Mouse (Mus musculus): ENCODE data around the gene Tmem211. TPM values are rescaled to one million over a fixed set of nuclear protein-coding genes. Genes with fewer than 3 reads are reported as not detected.

Tmem211 gene
- total RNA-seq, 1 experiment from 2014 or later = not detected

DNA sequence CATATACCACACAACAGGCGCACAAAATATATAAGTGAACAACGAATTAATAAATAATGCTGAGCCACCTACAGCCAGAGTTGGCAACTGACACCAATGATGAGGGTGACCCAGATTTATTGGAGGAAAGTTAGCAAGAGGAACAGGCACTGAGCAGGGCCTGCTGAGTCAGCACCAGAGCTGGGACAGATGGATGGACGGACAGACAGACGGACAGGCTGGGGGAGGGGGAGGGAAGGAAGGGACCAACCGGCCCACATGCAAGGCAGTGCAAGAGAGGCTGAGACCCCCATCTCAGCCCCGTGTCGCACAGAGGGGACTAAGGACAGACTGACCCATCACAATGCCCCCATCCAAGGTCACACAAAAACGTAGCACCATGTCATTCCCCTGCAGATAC is 12.7 kb upstream of the Tmem211 start:
- DNase-seq = no peak

DNA sequence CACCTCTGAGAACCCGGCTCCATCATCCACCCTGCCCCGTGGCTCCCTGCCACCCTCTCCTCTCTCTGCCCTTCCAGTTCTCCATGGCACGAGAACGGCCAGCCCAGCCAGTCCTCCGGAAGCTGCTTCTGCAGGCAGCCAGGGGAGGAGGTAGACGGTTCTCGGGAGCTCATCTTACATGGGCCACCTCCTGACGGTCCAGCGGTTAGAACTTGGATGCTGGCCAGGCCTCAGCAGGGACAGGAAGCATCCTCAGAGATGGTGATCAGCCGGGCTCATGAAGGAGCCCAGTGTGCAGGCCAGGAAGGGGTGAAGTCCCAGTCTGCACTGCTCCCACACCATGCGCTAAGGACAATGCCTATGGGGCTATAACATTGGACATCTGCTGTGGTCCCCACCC is 12.3 kb upstream of the Tmem211 start:
- peak; percentile 72 for DNase-seq

DNA sequence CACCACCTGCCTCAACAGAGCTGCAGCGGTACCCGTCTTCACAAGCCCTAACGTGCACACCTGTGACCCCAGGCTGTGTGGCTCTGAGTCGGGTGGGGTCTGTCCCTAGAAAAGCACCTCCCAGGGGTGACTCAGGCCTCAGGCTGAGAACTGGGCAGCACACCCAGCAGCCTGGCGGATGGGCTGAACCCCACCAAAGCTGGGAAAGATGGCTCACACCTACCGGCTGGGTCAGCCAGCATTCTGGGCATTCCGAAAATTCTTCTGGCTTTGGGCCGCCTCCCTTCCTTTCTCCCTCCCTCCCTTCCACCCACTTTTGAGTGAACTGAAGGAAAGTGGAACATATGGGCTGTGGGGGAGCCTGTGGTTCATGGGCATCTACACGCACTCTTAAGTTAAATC is 11.1 kb upstream of the Tmem211 start:
- no peak for DNase-seq

DNA sequence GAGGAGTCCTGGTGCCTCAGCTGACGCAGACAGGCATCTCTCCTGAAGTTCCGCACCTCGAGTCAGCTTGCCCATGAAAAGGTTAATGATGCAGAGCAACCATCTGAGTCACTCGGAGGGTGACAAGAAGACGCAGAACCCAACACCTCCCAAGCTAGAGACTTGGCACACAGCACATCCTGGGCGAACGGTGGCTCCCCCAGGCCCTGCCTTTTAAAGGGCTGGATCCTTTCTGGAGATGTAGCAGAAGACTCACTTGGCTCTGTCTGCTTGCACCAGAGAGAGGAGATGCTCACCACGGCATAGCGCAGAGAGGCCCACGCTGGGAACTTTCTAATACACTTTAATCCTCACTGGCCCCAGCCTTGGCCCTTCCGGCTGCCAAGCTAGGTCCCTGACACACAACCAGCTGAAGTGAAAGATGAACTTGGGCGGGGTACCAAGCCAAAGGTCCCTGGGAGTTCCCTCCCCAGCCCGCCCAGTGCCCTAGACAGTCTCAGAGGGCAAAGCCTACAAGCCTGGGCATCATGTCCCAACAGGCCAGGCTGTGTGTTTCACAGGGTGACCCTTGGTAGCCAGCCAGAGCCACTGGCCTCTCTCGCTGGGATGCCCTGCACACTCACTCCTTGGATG is 10.3 kb upstream of the Tmem211 start:
- no peak for DNase-seq

DNA sequence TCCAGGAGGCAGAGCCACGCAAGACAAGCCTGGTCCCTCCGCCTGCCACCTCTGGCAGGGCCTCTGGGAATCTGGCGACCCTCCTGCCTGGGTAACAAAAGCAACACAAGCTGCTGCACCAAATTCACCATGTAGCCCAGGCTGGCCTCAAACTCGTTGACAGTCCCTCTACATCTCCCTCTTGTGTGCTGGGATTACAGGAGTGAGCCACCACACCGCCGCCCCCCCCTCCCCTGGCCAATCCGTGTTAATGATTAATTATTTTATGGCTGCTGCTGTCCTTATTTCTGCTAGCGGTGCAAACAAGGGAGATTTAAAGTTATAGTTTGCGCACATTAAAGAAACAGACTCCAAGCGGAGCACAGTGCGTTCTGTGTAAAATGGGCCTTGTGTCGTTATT is 9.6 kb upstream of the Tmem211 start:
- no peak for DNase-seq

DNA sequence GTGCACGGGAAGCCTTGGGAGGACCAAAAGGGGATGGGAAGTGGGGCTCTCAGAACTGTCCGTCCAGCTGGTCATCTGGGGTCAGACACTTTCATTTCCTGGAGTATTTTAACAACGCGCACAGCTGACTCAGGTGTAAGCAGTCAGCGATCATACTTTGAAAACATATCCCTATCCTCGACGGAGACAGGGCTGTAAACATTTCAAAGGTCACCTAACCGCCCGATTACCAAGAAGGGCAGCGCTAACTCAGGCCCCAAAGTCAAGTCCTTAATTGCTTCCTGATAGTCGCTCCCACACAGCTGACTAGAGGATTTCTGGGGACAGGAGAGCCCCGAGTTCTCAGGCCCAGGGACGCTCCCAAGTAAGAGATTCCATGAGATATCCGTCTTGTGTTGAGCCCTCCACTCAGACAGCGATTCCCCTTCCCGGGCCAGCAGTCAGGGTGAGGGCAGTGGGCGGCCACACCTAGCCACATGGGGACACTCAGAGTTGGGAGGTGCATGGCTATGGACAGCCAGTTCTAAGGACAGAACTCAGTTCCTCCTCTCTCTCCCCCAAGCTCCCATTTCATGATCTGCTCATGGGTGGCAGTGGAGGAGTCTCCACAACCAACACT is 8.0 kb upstream of the Tmem211 start:
- no peak for DNase-seq

DNA sequence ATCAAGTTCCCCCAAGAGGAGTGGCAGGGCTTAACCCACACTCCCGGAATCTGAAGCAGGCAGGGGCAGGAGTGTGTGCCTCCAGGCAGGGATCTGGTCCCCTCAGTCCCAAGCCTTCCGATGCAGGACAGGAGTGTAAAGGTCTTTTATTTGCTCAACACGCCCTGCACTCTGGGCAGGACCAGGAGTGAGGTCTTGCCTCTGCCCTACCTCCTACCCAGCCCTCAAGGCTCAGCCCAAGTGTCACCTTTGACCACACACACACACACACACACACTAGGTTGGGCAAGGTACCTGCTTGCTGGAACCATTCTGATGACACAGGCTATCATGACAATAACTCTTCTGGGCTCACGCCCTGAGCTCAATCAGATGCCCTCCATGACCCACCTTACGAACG is 7.3 kb upstream of the Tmem211 start:
- DNase-seq = no peak

DNA sequence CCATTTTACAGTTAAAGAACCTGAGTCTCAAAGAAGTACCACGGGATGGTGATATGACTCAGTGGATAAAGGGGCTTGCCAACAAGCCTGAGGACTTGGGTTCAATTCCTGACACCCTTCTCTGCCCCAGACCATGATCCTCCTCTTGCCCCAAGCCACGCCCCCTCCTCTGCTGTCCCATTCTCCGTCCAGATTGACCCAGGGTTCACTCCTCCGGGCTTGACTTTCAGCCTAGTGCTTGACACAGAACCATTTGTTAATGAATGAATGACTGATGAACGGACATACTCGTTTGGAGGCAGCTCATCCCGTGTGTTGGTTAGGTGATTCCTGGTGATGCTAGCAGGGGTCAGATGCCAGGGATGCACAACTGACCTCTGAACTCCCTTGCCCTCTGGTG is 6.8 kb upstream of the Tmem211 start:
- DNase-seq = no peak

DNA sequence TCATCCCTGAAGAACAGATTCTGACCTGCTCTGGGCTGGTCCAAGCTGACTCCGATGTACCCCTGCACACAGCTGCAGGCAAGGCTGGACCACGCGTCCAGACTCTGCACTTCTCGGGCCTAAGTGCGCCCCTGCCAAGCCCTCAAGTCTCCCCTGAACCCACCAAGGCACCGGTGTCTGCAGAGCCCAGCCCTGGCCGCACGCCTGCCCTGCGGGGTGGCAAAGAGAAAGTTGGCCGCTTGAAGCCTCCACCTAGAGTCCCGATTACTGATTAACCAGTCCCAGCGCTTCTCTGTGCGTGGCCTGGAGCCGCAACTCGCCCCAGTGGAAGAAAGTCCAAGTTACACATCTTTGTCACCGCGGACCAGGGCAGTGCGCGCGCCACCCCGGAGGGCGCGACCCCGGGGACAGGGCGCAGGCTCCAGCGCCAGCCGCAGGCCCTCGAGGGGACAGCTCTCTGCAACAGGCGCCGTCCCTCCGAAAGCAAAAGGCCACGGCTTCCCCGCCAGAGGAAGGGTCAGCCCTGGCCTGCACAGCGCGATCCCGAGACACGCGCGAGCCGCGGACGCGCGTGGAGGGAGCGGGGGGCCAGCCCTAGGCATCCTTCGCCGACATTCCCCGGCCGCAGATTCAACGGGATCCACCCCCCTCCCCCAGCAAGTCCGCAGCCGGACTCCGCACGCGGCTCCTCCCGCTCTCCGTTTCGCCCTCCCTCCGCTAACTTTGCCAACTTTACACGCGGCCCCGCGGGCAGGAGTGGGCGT is 6.1 kb upstream of the Tmem211 start:
- DNase-seq = peak; percentile 57

DNA sequence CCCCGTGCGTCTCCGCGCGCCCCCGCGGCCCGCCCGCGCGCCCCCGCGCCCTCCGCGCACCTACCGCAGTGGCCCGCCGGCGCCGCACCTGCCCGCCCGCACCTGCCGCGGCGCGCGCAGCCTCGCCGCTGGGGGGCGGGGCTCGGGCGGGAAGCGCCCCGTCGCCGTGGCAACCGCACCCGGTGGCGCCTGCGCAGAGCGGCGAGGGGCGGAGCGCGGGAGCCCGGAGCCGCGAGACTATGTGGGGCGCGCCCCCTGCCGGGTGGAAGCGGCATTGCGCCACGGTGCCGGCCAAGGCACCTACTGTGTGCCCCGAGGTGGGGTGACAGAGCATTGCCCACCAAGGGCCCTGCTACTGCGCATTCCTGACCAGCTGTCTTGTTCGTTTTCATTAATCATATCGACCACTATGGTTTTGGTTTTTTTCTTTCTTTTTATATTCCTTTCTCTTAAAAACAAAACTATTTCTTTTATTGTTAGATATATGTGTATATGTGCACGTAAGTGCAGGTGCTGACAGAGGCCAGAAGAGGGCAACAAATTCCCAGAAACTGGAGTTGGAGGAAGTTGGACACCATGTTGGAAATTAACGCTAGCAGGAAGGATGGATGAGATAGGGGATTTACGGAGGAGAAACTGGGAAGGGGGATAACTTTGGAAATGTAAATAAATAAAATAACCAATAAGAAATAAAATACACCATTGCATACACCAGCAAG is 5.4 kb upstream of the Tmem211 start, which contains the start of gene 2900026A02Rik:
TSS of gene 2900026A02Rik (minus strand) at position 90 of the 719 bp plus-strand sequence.
- DNase-seq = peak; percentile 91

DNA sequence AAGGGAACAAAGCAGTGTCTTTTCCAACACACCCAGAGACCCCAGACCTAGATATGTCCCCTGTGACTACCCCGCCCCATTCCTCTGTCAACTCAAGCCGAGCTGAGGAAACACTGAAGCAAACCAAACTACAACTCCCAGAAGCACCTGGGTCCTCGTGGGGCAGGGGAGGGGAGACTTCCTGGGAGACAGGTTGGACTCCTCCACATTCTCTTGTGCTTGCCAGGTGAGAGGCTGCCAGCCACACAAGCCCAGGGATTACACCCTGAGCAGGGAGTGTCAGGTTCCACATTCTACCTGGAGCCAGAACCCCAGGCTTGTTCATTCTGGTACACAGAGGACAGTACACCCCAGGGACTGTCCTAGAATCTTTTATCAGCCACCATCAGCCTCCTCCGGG is 2.8 kb upstream of the Tmem211 start:
- DNase-seq = no peak

DNA sequence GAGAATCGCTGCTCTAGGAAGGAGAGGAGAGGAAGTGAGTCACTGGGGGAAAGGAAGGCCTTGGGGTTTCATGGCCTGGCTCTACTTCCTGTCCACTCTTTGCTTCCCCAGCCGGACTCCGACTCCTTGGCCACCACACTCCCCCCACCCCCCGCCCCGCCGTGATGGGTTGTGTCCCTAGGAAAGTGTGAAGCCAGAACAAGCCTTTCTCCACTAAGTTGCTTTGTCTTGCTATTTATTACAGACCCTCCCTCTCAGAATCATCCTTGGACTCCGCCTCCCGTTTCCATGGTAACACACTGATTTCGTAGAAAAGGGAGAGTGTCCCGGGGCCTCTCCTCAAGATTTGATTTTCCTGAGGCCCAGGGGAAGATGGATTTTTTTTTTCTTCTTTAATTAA is 1.4 kb upstream of the Tmem211 start:
- peak; percentile 34 for DNase-seq

DNA sequence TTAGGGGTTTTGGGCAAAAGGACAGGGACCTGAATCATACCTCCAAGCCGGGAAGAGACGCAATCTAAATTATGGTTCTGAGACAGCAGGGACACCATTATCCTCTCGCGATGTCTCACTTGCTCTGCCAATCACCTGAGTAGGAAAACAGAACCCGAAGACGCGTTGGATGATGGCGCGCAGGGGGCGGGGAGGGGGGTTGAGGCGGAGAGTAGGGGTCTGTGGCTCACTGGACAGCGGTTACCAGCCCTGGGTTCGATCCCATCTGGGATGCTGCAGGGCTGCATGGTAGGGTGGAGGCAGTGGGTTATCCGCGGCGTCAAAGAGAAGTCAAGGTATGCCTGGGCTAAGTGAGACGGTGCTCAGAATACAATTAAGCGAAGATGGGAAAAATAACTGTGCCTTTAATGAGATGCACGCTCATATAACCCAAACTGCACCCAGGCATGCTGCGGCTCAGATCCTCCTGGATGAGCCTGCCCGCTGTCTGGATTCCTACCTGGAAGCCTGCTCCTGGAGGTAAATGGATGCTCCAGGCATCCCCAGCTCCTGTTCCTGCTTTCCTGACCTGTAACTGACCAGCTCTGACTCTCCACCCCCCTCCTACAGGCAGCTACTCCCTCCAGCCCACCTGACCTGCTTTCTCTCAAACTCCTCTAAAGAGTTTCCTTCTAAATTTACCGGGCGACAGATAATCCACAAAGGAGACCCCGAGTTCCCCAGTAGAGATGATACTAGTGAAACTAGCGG is 848 bp upstream of the Tmem211 start:
- no peak for DNase-seq

DNA sequence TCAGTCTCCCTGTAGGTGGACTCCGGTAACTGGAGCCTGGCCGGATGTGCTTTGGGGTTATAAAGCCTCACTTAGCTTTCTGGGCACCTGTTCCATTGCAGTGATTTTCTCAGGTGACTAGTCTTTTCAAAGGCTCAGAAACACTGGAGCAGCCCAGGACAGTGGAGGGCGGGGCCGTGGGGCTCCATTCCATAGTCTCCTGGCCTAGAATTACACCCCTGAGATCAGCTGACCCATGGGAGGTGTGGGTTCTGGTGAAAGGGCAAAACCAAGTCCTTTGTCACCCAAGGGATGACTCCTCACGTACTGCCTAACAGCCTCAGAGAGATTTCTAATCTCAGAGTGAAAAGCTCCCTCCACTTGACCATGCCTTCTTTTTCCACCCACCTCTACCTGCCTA is 3.5 kb downstream of the Tmem211 start:
- DNase-seq = no peak

DNA sequence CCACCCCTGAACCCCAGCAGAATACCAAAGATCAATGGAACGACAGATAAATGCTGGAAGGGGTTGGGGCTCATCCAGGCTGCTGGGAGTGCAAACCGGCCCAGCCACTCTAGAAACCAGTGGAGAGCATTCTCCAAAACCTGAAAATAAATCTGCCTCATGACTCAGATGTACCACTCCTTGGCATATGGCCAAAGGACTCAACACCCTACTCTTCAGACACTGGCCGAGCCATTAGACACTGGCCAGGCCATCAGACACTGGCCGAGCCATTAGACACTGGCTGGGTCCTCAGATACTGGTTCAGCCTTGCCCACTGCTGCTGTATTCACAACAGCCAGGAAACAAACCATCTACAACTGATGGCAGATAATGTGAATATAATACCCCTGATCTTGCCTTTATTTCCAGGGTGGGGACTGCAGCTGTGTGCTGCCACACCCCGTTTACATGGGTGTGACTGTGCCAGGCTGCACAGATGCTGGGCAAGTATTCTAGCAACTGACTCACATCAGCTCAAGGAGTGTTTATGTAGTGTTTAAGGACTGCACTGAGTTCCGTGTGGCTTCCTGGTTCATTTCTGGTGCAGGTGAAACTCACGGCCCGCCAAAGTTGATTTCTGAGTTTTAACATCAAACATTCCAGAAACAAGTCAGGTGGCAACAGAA is 22.7 kb downstream of the Tmem211 start:
- DNase-seq = no peak

DNA sequence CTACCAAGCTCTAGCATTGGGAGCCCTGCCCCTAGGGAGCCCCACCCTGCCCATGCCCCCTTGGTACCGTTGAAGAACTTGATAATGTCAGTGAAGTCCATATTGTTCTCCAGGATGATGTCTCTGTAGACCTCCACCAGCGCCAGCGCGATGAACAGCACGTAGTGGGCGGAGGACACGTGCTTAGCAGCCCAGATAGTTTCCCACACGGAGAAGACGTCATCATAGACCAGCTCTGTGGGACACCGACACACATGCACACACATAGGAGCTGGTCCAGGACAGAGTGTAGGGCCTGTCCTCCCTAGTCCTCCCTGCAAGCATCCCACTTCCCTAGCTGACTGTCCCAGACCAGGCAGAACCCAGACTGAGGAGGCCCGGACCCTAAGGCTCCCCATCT is 24.1 kb downstream of the Tmem211 start:
- no peak for DNase-seq

DNA sequence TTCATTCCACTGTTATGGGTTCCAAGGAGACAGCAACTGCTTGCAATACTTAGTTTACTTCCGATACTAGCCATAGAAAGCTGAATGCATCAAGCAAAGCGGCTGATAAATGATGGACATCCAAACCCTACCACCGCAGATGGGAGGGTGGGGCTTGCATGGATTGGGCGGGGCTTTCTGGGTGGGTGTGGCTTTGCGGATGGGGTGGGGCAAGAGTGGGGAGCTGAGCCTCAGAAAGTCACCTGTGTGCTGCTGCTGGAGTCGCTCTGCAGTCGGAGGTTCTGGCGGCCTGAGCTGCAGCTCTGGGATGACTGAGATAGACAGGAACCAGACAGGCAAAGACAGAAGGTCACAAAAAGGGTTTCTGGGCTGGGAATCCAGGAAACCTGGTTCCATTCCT is 38.9 kb downstream of the Tmem211 start:
- no peak for DNase-seq

DNA sequence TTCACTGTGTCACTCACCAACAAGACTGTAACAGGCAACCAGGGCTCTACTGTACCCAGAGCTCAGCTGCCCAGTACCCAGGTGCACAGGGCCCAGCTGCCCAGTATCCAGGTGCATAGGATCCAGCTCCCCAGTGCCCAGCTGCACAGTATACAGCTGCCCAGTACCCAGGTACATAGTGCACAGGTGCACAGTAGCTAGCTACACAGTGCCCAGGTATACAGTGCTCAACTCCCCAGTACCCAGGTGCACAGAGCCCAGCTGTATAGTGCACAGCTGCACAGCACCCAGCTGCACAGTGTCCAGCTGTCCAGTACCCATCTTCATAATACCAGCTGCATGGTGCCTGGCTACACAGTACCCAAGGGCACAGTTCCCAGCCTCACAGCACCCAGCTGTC is 41.5 kb downstream of the Tmem211 start:
- no peak for DNase-seq

DNA sequence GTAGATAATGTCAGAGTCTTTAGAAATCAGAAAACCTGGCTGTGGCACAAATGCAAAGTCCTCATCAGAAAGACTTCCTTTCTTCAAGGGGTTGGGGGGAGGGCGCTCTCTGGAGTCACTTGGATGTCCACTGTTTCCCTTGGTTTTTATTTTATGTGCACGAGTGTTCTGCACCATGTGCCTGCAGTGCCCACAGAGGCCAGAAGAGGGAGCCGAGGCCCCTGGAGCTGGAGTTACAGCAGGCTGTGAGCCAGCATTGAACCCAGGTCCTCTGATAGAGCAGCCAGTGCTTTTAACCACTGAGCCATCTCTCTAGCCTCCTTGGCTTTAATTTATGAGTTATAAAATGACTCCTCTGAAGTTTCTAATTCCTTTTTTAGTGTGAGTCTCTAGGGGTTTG is 43.3 kb downstream of the Tmem211 start:
- DNase-seq = no peak

DNA sequence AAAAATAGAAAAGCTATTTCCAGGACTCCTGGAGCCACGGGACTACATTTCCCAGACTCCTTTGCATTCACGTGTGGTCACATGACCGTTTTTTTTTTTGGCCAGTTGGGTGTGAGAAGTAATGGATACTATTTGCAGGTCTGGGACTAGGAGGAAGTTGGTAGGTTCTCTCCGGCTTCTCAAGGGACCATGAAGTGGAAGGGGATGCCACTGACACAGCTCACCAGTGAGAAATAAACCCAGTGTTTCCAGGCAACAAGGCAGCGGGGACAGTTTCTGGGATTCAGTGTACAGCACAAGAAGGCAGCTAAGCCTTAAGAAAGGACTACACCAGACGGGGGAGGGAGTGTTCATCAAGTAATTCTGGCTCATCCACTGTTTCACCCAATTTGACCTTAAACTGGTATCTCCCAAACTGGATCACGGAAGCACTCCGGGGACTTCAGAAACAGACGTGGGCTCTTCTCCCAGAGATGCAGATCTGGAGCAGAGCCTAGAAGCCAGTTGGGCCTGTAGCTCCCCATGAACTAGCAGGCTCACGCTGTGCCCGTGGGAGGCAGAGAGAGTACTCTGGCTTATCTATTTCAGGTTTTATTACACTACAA is 44.6 kb downstream of the Tmem211 start:
- DNase-seq = no peak

DNA sequence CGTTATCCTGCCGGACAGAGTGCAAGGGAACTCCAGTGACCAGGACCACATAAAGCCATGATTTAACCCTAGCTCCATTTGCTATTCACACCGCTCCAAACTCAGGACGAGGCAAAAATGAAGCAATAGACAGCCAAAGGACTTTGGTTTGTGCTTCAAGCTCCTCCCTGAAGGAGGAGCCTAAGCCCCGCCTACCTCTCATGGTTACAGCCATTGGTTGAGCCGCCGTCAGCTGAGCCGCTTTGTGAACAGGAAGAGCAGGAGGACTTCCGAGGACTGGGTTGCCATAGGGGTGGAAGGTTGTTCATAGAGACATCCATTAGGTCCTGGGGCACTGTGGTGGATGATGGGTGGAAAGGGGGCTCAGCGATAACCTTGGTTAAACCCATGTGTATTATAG is 49.1 kb downstream of the Tmem211 start:
- no peak for DNase-seq
